Mouse (Mus musculus): ENCODE measurements around the gene Gm3182. TPM values are rescaled to one million over a fixed set of nuclear protein-coding genes. Genes with fewer than 3 reads are reported as not detected.
A peak's percentile ranks its signal among the peaks of the same experiment; 100 is the strongest.
"Not testable (repeated sequence)": the region's sequence is repeated elsewhere in the genome, so short reads cannot be mapped to it uniquely, and the experiment has no call there.

The Gm3182 gene
- polyA plus RNA-seq (2015; fragmentation: Nextera tagmentation; extraction: Ambion mirVana) = not detected in 2 replicates

GRCm38 (mm10) chr14:4481445-4481844, at the start of gene Gm3182:
Gene Gm3182 (plus strand): TSS chr14:4481745.
- DNase-seq (ENCODE audit: low spot score); H3K36me3 ChIP-seq (ENCODE audit: control insufficient read depth, insufficient read depth, low read length); H3K27ac ChIP-seq (replicated peaks); H3K9me3 ChIP-seq (ENCODE audit: control insufficient read depth, low read length); ATAC-seq (ENCODE audit: low FRiP score, low TSS enrichment); H3K9ac ChIP-seq (ENCODE audit: low read length); H3K4me3 ChIP-seq (ENCODE audit: low read depth, low read length); H3K27me3 ChIP-seq (ENCODE audit: control insufficient read depth, insufficient read depth, low read length); H3K4me2 ChIP-seq (replicated peaks; ENCODE audit: low read depth); H3K4me1 ChIP-seq (replicated peaks; ENCODE audit: control insufficient read depth, insufficient read depth): not testable (repeated sequence)
- WGBS = 60% methylated on average over 1 of the region's 2 CpGs

- not testable (repeated sequence) for H3K4me1 ChIP-seq (replicated peaks; ENCODE audit: control insufficient read depth, insufficient read depth); H3K36me3 ChIP-seq (ENCODE audit: control insufficient read depth, insufficient read depth, low read length); H3K9me3 ChIP-seq (ENCODE audit: control insufficient read depth, low read length); H3K27me3 ChIP-seq (ENCODE audit: control insufficient read depth, insufficient read depth, low read length); H3K27ac ChIP-seq (replicated peaks); H3K9ac ChIP-seq (ENCODE audit: low read length); ATAC-seq (ENCODE audit: low FRiP score, low TSS enrichment); H3K4me3 ChIP-seq (ENCODE audit: low read depth, low read length); H3K4me2 ChIP-seq (replicated peaks; ENCODE audit: low read depth)
- DNase-seq (ENCODE audit: low spot score) = peak; percentile 0
- WGBS = 6% methylated on average over 12 of the region's 25 CpGs
These were observed 17.9 kb downstream of the Gm3182 start for GRCm38 (mm10) chr14:4499425-4499824.

Other genes starting within 250 kb of the Gm3182 start
- not detected in 2 replicates for gene Gm3138, start 232.1 kb upstream of the Gm3182 start, polyA plus RNA-seq (2015; fragmentation: Nextera tagmentation; extraction: Ambion mirVana)
- 0.11 TPM in 1 of 2 replicates, not detected in the other for gene Gm3149, start 164.5 kb upstream of the Gm3182 start, polyA plus RNA-seq (2015; fragmentation: Nextera tagmentation; extraction: Ambion mirVana)
- gene 2610042L04Rik, start 147.0 kb upstream of the Gm3182 start, polyA plus RNA-seq (2015; fragmentation: Nextera tagmentation; extraction: Ambion mirVana) = 0.13 TPM in 1 of 2 replicates, not detected in the other
- not detected in 2 replicates for gene Gm3159, start 84.2 kb upstream of the Gm3182 start, polyA plus RNA-seq (2015; fragmentation: Nextera tagmentation; extraction: Ambion mirVana)
- 0.08 TPM in 1 of 2 replicates, not detected in the other for gene Gm3164, start 66.3 kb upstream of the Gm3182 start, polyA plus RNA-seq (2015; fragmentation: Nextera tagmentation; extraction: Ambion mirVana)
- not detected in 2 replicates for gene Gm3173, start 50.8 kb upstream of the Gm3182 start, polyA plus RNA-seq (2015; fragmentation: Nextera tagmentation; extraction: Ambion mirVana)
- gene Gm3047, start 73.7 kb downstream of the Gm3182 start, polyA plus RNA-seq (2015; fragmentation: Nextera tagmentation; extraction: Ambion mirVana) = not detected in 2 replicates
- gene Gm8159, start 150.6 kb downstream of the Gm3182 start, polyA plus RNA-seq (2015; fragmentation: Nextera tagmentation; extraction: Ambion mirVana) = not detected in 2 replicates
- gene Gm3239, start 182.4 kb downstream of the Gm3182 start, polyA plus RNA-seq (2015; fragmentation: Nextera tagmentation; extraction: Ambion mirVana) = not detected in 2 replicates
- not detected in 2 replicates for gene Gm7876, start 227.5 kb downstream of the Gm3182 start, polyA plus RNA-seq (2015; fragmentation: Nextera tagmentation; extraction: Ambion mirVana)
- gene Gm3252, start 245.0 kb downstream of the Gm3182 start, polyA plus RNA-seq (2015; fragmentation: Nextera tagmentation; extraction: Ambion mirVana) = not detected in 2 replicates

All from stomach, postnatal 0 days (tissue).